In the genomic region with DNA sequence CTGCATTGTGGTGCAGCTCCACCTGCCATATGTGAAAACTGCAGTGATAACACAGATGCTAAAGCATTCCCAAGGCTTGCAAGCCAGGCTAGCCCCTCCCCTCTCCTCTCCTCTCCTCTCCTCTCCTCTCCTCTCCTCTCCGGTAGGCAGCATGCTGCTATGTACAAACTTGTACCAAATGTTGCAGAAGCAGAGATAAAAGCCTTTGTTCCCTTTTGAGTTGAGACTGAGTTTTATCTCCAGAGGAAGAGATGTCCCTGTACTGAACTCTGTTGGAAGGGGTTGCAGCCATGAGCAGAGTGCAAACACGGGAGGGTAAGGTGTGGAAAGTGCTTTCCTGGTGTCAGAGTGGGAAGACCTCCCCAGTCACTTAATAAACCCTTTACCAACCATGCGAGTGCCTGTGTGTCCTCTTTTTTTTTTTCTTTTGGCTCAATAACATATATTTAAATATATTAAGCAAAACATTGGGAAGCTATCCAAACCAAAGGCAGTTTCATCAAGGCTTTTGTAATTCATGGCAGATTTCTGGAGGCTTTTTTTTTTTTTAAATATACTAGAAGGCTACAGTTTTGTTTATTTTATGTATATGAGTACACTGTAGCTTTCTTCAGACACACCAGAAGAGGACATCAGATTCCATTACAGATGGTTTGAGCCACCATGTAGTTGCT, we compare ENCODE assay signal across 15 mouse cellular contexts.
"Had no signal": no experiment of that assay in that cellular context is flagged by ENCODE, and none has a peak within 500 bp of the region (broad histone marks: within the 10 kb centered on the region; RNA-seq: fewer than 3 reads in every experiment).

No protein-coding gene starts in this region.

- H3K9ac ChIP-seq: limb, embryonic 15.5 days; liver, embryonic 12.5 days; lung, embryonic 14.5 days; midbrain, embryonic 12.5 days; neural tube, embryonic 13.5 days had no signal

- H3K4me3 ChIP-seq: limb, embryonic 15.5 days; liver, embryonic 12.5 days; midbrain, embryonic 12.5 days; neural tube, embryonic 13.5 days had no signal

- H3K4me2 ChIP-seq: limb, embryonic 15.5 days; liver, embryonic 12.5 days; lung, embryonic 14.5 days; midbrain, embryonic 12.5 days; neural tube, embryonic 13.5 days had no signal

- H3K27ac ChIP-seq: limb, embryonic 15.5 days; liver, embryonic 12.5 days; midbrain, embryonic 12.5 days; neural tube, embryonic 13.5 days had no signal

- DNase-seq: kidney, postnatal 36 days; layer of hippocampus, adult 9-11 months; layer of hippocampus, postnatal 36 days; lung, embryonic 14.5 days; lung, postnatal 14 days; retina, postnatal 1 day; right cerebral cortex, postnatal 4 days; spleen, adult 18-20 months; thymus, adult 18-20 months; thymus, postnatal 14 days had no signal

- ATAC-seq: liver, embryonic 12.5 days; midbrain, embryonic 16.5 days had no signal

- H3K27me3 ChIP-seq: limb, embryonic 15.5 days; liver, embryonic 12.5 days; midbrain, embryonic 12.5 days; neural tube, embryonic 13.5 days had no signal

- H3K9me3 ChIP-seq: limb, embryonic 15.5 days; liver, embryonic 12.5 days; midbrain, embryonic 12.5 days; neural tube, embryonic 13.5 days had no signal
